Mouse (Mus musculus) hindbrain, embryonic 11.5 days (tissue): ENCODE measurements around the gene Olfr675. TPM values are rescaled to one million over a fixed set of nuclear protein-coding genes. Genes with fewer than 3 reads are reported as not detected.
"Not testable (repeated sequence)": the region's sequence is repeated elsewhere in the genome, so short reads cannot be mapped to it uniquely, and the experiment has no call there.

Experiments used
- ATAC-seq: fragments of 200-750 bp; cut with Nextera tagmentation; 2 replicates; pipeline ENCODE4 v1.8.0; 2017; ENCODE audit warnings: mild to moderate bottlenecking, moderate TSS enrichment, moderate library complexity; ENCODE audit not compliant: low FRiP score
- DNase-seq: peaks from one replicate; pipeline ENCODE4 v3.0.0-alpha.2; 2015; ENCODE audit warnings: low spot score
- H3K27ac ChIP-seq: fragments of 300-500 bp; sonication (generic); 2 replicates; pipeline ENCODE4 v1.5.1; 2014; ENCODE audit warnings: mild to moderate bottlenecking, low read depth, low read length
- H3K27me3 ChIP-seq: fragments of 300-500 bp; sonication (generic); 2 replicates; pipeline ENCODE4 v1.6.1; 2014; ENCODE audit warnings: mild to moderate bottlenecking, low read length, moderate library complexity, mixed read lengths; ENCODE audit not compliant: control insufficient read depth, insufficient read depth
- H3K36me3 ChIP-seq: fragments of 300-500 bp; sonication (generic); 2 replicates; pipeline ENCODE4 v1.6.1; 2014; ENCODE audit warnings: mild to moderate bottlenecking, low read length, moderate library complexity, mixed read lengths; ENCODE audit not compliant: control insufficient read depth, insufficient read depth
- H3K4me1 ChIP-seq: fragments of 300-500 bp; sonication (generic); replicated peaks from 2 replicates; pipeline ENCODE4 v1.6.1; 2014; ENCODE audit warnings: low read length, mixed read lengths; ENCODE audit not compliant: control insufficient read depth, insufficient read depth
- H3K4me2 ChIP-seq: fragments of 300-500 bp; sonication (generic); replicated peaks from 2 replicates; pipeline ENCODE4 v1.6.1; 2014; ENCODE audit warnings: mild to moderate bottlenecking, low read depth, low read length
- H3K4me3 ChIP-seq: fragments of 300-500 bp; sonication (generic); 2 replicates; pipeline ENCODE4 v1.5.1; 2014; ENCODE audit warnings: low read depth, low read length
- H3K9ac ChIP-seq: fragments of 300-500 bp; sonication (generic); 2 replicates; pipeline ENCODE4 v1.6.1; 2014; ENCODE audit warnings: low read depth, low read length
- H3K9me3 ChIP-seq: fragments of 300-500 bp; sonication (generic); 2 replicates; pipeline ENCODE4 v1.6.1; 2016; ENCODE audit warnings: low read length; ENCODE audit not compliant: control insufficient read depth
- WGBS: fragments of 180-500 bp; shearing (Covaris S2); extraction: QIAGEN DNeasy Blood & Tissue Kit; methylation state at CpG from one replicate; pipeline ENCODE4 v1.1.7; 2014; 5-methylcytosine and 5-hydroxymethylcytosine counted together
- polyA plus RNA-seq: library from polyadenylated mRNA; unstranded; fragments of >200 nt; fragmentation: Nextera tagmentation; extraction: Ambion mirVana; gene quantifications from 2 replicates; pipeline ENCODE4 v1.2.1, GENCODE M21; 2014

Olfr675 gene
- not detected in 2 replicates for polyA plus RNA-seq

DNA sequence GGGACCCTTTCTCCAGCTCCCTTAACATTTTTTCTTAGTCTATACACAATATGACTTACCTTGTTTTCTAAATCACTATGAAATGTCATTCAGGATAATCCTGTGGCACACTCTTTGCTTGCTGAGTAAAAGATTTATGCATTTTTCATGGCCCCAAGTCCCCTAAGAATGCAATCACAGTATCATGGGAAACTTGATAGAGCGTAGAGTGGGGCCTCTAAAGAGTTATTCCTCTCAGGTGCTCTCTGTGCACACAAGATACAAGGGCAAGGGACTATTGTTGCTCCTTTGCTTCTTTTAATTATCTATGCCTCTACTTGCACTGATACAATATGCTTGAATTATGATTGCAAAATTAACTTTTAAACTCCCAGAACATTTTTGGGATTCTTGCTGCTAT lies at the start of gene Olfr675:
Olfr675 (minus strand) TSS at position 101 of the 400 bp plus-strand sequence.
- no peak within 1 kb of the TSS for H3K4me3 ChIP-seq
- ATAC-seq (no peak), DNase-seq (no peak)
- no peak within 1 kb of the TSS for H3K27ac ChIP-seq
- H3K4me1 ChIP-seq: no peaks in the 10 kb centered on the region
- 79% methylated on average over 1 of the region's 1 CpGs for WGBS
- H3K4me2 ChIP-seq: no peak within 1 kb of the TSS
- H3K36me3 ChIP-seq: no peaks in the 10 kb centered on the region
- no peak within 1 kb of the TSS for H3K9ac ChIP-seq
- H3K9me3 ChIP-seq: no peaks in the 10 kb centered on the region
- H3K27me3 ChIP-seq: no peaks in the 10 kb centered on the region

DNA sequence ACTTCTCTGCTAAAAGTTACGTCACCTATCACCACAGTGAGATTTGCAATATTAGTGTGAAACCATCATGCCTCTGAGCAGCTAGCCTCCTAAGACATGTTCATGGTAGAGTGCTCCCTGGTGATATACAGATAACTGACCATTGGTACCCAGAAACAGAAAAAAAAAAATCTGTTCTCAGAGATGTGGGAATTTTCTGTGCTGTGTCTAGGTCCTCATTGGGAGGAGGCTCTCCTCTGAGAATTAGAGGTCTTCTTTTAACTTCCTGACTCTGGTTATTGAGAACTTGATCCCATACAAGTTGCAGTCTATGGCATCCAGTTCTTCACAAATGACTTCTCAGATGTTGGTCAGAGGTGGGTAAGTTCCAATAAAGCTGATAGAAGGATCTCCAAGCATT lies 35.9 kb upstream of the Olfr675 start, which contains the start of gene Olfr678:
Olfr678 (plus strand) TSS at position 301 of the 400 bp plus-strand sequence.
- Histone ChIP-seq H3K27me3 (no peaks in the 10 kb centered on the region), H3K4me1 (no peaks in the 10 kb centered on the region), H3K9ac (no peak within 1 kb of the TSS), H3K9me3 (no peaks in the 10 kb centered on the region), H3K27ac (no peak within 1 kb of the TSS), H3K4me2 (no peak within 1 kb of the TSS), H3K4me3 (no peak within 1 kb of the TSS), H3K36me3 (no peaks in the 10 kb centered on the region)
- no peak for DNase-seq
- WGBS: 85% methylated on average over 1 of the region's 1 CpGs
- ATAC-seq: no peak

DNA sequence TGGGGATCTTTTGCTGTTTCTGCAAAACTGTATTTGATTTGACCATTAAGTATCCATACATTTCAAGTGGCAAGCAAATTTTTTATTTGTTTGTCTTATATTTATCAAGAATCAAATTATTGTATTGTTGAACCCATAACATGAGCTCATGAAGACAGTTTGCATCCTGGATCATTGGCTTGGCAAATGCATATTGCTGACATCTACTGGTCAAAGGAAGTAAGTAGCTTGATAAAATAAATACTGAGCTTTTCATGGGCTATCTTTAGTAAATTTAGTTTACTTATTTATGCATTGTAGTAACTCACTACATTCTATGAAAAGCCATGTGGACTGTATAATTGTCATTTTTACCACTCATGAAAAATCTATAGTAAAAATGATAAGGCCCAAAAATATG lies 30.7 kb upstream of the Olfr675 start:
- Histone ChIP-seq H3K4me3 (no peak overlapping the region), H3K9ac (no peak overlapping the region), H3K4me1 (no peaks in the 10 kb centered on the region), H3K36me3 (no peaks in the 10 kb centered on the region), H3K4me2 (no peak overlapping the region), H3K9me3 (no peaks in the 10 kb centered on the region), H3K27me3 (no peaks in the 10 kb centered on the region), H3K27ac (no peak overlapping the region)
- DNase-seq (no peak), ATAC-seq (no peak)

DNA sequence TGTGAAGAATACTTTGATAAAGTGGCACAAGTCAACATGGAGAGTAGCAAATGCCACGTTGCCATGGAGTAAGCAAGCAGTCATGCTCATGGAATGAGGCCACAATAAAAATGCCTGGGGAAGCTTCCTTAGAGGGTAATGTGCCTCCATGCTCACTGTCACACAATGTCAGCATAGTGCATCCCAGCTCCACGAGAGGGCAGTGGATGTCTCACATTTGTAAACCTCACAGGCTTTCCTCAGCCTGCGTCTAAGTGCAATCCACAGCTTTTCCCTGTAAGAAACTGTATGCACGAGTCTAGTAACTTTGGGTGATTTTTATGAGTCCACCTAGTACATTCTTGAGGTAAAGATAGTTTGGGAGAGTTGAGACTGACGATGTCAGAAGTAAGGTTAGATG lies 5.6 kb upstream of the Olfr675 start:
- H3K4me2 ChIP-seq, H3K27me3 ChIP-seq, H3K9me3 ChIP-seq, DNase-seq, H3K36me3 ChIP-seq, H3K4me1 ChIP-seq, H3K27ac ChIP-seq, H3K9ac ChIP-seq, H3K4me3 ChIP-seq: not testable (repeated sequence)
- ATAC-seq: peak; percentile 45; the same call in 1 of the 2 replicates
- 57% methylated on average over 5 of the region's 5 CpGs for WGBS

DNA sequence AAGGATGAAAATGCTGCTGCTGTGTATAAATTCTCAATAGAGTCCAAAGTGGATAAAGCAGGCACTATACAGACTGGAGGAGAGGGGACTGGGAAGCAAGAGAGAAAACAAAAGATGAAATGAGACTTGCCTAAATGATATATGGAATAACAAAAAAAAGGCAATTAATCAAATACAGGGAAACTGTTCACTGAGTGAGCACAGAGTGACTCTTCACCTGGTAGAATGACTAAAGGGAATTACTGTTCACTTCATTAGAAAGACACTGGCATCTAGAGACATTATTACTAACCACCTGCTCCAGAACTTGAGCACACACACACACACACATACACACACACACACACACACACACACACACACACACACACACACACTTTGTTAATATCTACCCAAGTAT lies 4.1 kb upstream of the Olfr675 start, which contains the start of gene Olfr676:
Olfr676 (plus strand) TSS at position 301 of the 400 bp plus-strand sequence.
- ATAC-seq: no peak

DNA sequence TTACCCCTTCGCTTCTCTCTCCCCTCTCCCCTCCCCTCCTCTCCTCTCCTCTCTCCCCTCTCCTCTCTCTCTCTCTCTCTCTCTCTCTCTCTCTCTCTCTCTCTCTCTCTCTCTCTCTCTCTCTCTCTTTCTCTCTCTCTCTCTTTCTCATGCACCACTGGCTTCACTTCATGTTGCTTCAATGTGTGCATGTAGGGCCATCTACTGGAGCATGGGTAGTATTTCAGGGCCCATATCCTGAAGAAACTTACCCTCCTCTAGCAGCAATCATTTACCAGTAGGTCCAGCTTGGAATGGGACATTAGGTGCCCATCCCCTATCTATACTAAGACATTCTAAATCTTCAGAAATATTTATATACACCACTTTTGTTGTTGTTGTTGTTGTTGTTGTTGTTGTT lies 5.7 kb downstream of the Olfr675 start:
- Histone ChIP-seq H3K4me3 (no peak overlapping the region), H3K4me1 (no peaks in the 10 kb centered on the region), H3K4me2 (no peak overlapping the region), H3K9me3 (no peaks in the 10 kb centered on the region), H3K9ac (no peak overlapping the region), H3K27me3 (no peaks in the 10 kb centered on the region), H3K27ac (no peak overlapping the region), H3K36me3 (no peaks in the 10 kb centered on the region)
- DNase-seq (no peak), ATAC-seq (no peak)
- WGBS: 88% methylated on average over 1 of the region's 1 CpGs

More for the DNA sequence above, 4.1 kb upstream of the Olfr675 start, which contains the start of gene Olfr676:
- Histone ChIP-seq H3K27me3 (no peaks in the 10 kb centered on the region), H3K36me3 (no peaks in the 10 kb centered on the region), H3K27ac (no peak within 1 kb of the TSS), H3K4me3 (no peak within 1 kb of the TSS), H3K9me3 (no peaks in the 10 kb centered on the region), H3K9ac (no peak within 1 kb of the TSS), H3K4me2 (no peak within 1 kb of the TSS), H3K4me1 (no peaks in the 10 kb centered on the region)
- no peak for DNase-seq

DNA sequence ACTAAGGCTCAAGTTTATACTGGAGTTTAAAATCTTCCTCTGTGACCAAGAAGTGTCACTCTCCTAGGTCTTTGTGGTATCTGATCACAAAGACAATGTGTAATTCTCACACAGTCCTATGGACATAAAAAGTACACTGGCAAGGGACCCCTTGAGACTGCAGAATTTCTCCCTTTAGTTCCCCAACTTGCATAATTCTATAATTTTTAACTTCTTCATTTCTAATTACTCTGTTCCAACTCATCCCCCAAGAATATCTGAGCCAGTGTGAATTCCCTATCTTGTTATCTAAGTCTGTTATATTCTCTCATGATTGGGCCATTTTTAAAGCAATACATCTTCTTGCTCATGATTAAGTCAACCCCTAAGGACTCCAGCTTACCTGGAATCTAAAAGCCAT lies 26.3 kb downstream of the Olfr675 start, which contains the start of gene Olfr672:
Olfr672 (minus strand) TSS at position 101 of the 400 bp plus-strand sequence.
- Histone ChIP-seq H3K36me3 (no peaks in the 10 kb centered on the region), H3K4me3 (no peak within 1 kb of the TSS), H3K27me3 (no peaks in the 10 kb centered on the region), H3K4me2 (no peak within 1 kb of the TSS), H3K9ac (no peak within 1 kb of the TSS), H3K9me3 (no peaks in the 10 kb centered on the region), H3K4me1 (no peaks in the 10 kb centered on the region), H3K27ac (no peak within 1 kb of the TSS)
- ATAC-seq (no peak), DNase-seq (no peak)

DNA sequence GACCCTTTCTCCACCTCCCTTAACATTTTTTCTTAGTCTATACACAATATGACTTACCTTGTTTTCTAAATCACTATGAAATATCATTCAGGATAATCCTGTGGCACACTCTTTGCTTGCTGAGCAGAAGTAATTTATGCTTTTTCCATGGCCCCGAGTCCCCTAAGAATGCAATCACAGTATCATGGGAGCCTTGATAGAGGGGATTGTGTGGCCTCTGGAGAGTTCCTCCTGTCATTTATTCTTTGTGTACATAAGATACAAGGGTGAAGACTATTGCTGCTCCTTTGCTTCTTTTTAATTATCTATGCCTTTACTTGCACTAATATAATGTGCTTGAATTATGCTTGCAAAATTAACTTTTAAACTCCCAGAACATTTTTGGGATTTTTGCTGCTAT lies 49.2 kb downstream of the Olfr675 start, which contains the start of gene Olfr671:
Olfr671 (minus strand) TSS at position 101 of the 400 bp plus-strand sequence.
- H3K4me2 ChIP-seq: no peak within 1 kb of the TSS
- WGBS: 91% methylated on average over 1 of the region's 1 CpGs
- no peaks in the 10 kb centered on the region for H3K9me3 ChIP-seq
- DNase-seq: no peak
- no peaks in the 10 kb centered on the region for H3K36me3 ChIP-seq
- H3K9ac ChIP-seq: no peak within 1 kb of the TSS
- ATAC-seq: no peak
- no peak within 1 kb of the TSS for H3K27ac ChIP-seq
- no peaks in the 10 kb centered on the region for H3K4me1 ChIP-seq
- no peaks in the 10 kb centered on the region for H3K27me3 ChIP-seq
- H3K4me3 ChIP-seq: no peak within 1 kb of the TSS

DNA sequence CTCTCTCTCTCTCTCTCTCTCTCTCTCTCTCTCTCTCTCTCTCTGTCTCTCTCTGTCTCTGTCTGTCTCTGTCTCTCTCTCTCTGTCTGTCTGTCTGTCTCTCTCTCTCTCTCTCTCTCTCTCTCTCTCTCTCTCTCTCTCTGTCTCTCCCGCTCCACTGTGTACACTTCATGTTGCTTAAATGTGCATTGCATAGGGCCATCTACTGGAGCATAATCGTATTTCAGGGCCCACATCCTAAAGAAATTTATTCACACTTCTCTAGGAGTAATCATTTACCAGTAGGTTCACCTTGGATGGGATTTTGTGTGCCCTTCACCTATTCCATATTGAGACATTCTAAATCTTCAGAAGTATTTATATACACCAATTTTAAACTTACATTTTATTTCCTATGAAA lies 55.8 kb downstream of the Olfr675 start:
- H3K4me3 ChIP-seq, H3K4me1 ChIP-seq, ATAC-seq, H3K9ac ChIP-seq, H3K36me3 ChIP-seq, H3K4me2 ChIP-seq, H3K9me3 ChIP-seq, H3K27ac ChIP-seq, DNase-seq, H3K27me3 ChIP-seq: not testable (repeated sequence)
- 76% methylated on average over 2 of the region's 2 CpGs for WGBS
